Mouse (Mus musculus) forebrain, embryonic 11.5 days (tissue): Measurements from ENCODE around the gene 4930558C23Rik. TPM values are rescaled to one million over a fixed set of nuclear protein-coding genes. Genes with fewer than 3 reads are reported as not detected.
"Not testable (repeated sequence)": the region's sequence is repeated elsewhere in the genome, so short reads cannot be mapped to it uniquely, and the experiment has no call there.

Experiments used
- ATAC-seq: fragments of 200-750 bp; cut with Nextera tagmentation; replicated peaks from 2 replicates; pipeline ENCODE4 v1.8.0; 2017; ENCODE audit warnings: moderate TSS enrichment; ENCODE audit not compliant: low FRiP score
- DNase-seq: peaks from one replicate; pipeline ENCODE4 v3.0.0-alpha.2; 2017; ENCODE audit warnings: low spot score
- H3K27ac ChIP-seq: fragments of 300-500 bp; sonication (generic); 2 replicates; pipeline ENCODE4 v1.5.1; 2014; ENCODE audit warnings: low read depth, low read length
- H3K27me3 ChIP-seq: fragments of 300-500 bp; sonication (generic); 2 replicates; pipeline ENCODE4 v1.6.1; 2014; ENCODE audit warnings: mild to moderate bottlenecking, low read length, mixed read lengths; ENCODE audit not compliant: control insufficient read depth, insufficient read depth
- H3K36me3 ChIP-seq: fragments of 300-500 bp; sonication (generic); 2 replicates; pipeline ENCODE4 v1.6.1; 2014; ENCODE audit warnings: mild to moderate bottlenecking, low read length, moderate library complexity, mixed read lengths; ENCODE audit not compliant: control insufficient read depth, insufficient read depth
- H3K4me1 ChIP-seq: fragments of 300-500 bp; sonication (generic); replicated peaks from 2 replicates; pipeline ENCODE4 v1.6.1; 2014; ENCODE audit warnings: low read length, mixed read lengths; ENCODE audit not compliant: control insufficient read depth, insufficient read depth
- H3K4me2 ChIP-seq: fragments of 300-500 bp; sonication (generic); 2 replicates; pipeline ENCODE4 v1.6.1; 2014; ENCODE audit warnings: low read depth, mild to moderate bottlenecking, low read length, moderate library complexity, mixed read lengths; ENCODE audit not compliant: severe bottlenecking
- H3K4me3 ChIP-seq: fragments of 300-500 bp; sonication (generic); 2 replicates; pipeline ENCODE4 v1.5.1; 2014; ENCODE audit warnings: low read depth, low read length
- H3K9ac ChIP-seq: fragments of 300-500 bp; sonication (generic); 2 replicates; pipeline ENCODE4 v1.6.1; 2014; ENCODE audit warnings: low read length
- H3K9me3 ChIP-seq: fragments of 300-500 bp; sonication (generic); 2 replicates; pipeline ENCODE4 v1.6.1; 2016; ENCODE audit warnings: low read length, mixed read lengths; ENCODE audit not compliant: control insufficient read depth
- WGBS: fragments of 180-500 bp; shearing (Covaris S2); extraction: QIAGEN DNeasy Blood & Tissue Kit; methylation state at CpG from one replicate; pipeline ENCODE4 v1.1.7; 2014; 5-methylcytosine and 5-hydroxymethylcytosine counted together
- polyA plus RNA-seq: library from polyadenylated mRNA; unstranded; fragments of >200 nt; fragmentation: Nextera tagmentation; extraction: Ambion mirVana; gene quantifications from 2 replicates; pipeline ENCODE4 v1.2.1, GENCODE M21; 2014

The 4930558C23Rik gene
- polyA plus RNA-seq: not detected in 2 replicates

DNA sequence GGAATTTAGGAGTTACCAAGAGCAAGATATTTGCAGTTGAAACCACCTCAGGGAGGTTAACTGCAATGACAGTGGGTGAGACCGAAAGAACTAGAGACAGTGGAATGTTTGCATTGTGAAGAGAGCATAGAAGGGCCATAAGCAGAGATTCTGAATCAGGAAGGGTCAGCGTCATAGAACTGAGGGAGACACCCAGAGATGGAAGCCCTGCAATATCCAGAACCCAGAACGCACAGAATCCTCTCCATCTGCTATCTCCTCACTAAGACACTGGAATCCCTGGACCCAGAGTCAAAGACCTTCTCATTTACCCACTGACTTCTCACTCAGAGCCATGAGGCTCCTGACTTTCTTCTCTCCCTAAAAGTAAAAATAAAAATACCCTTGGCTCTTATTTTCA, at the start of gene 4930558C23Rik:
4930558C23Rik (minus strand) TSS at position 101 of the 400 bp plus-strand sequence.
- Histone ChIP-seq H3K27me3 (no peaks in the 10 kb centered on the region), H3K4me1 (no peaks in the 10 kb centered on the region), H3K9ac (no peak within 1 kb of the TSS), H3K27ac (no peak within 1 kb of the TSS), H3K4me3 (no peak within 1 kb of the TSS), H3K9me3 (no peaks in the 10 kb centered on the region), H3K36me3 (no peaks in the 10 kb centered on the region), H3K4me2 (no peak within 1 kb of the TSS)
- WGBS: 92% methylated on average over 3 of the region's 3 CpGs
- no peak for DNase-seq
- no peak for ATAC-seq

DNA sequence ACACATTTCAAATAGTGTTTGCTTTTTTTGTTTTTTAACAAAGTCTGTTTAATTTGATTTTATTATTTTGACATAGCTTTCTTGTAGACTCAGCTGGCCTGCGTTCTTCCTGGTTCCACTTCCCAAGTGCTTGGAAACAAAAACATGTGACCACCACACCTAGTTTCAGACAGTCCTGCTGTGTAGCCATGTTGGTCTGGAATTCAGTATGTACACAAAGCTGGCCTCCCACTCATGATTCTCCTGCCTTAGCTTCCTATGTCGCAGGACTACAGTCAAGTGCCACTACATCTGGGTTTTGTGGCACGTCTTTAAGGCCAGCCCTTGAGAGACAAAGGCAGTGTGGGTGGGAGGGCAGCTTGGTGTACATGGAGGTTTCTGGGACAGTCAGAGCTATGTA, 48.3 kb upstream of the 4930558C23Rik start:
- no peak overlapping the region for H3K9ac ChIP-seq
- H3K27ac ChIP-seq: no peak overlapping the region
- H3K4me3 ChIP-seq: no peak overlapping the region
- no peak overlapping the region for H3K4me2 ChIP-seq
- no peaks in the 10 kb centered on the region; the same call in 1 of the 2 replicates for H3K36me3 ChIP-seq
- no peak for DNase-seq
- H3K27me3 ChIP-seq: no peaks in the 10 kb centered on the region
- no peaks in the 10 kb centered on the region for H3K4me1 ChIP-seq
- no peaks in the 10 kb centered on the region for H3K9me3 ChIP-seq
- ATAC-seq: no peak
- WGBS: 90% methylated on average over 3 of the region's 3 CpGs

- peak; percentile 52 for DNase-seq
- no peaks in the 10 kb centered on the region; the same call in 1 of the 2 replicates for H3K36me3 ChIP-seq
- H3K4me2 ChIP-seq: no peak overlapping the region
- H3K27me3 ChIP-seq: no peaks in the 10 kb centered on the region
- H3K9ac ChIP-seq: no peak overlapping the region
- no peak overlapping the region for H3K4me3 ChIP-seq
- 70% methylated on average over 1 of the region's 1 CpGs for WGBS
- no peak for ATAC-seq
- H3K9me3 ChIP-seq: no peaks in the 10 kb centered on the region
- no peaks in the 10 kb centered on the region for H3K4me1 ChIP-seq
- H3K27ac ChIP-seq: no peak overlapping the region
Observed at GRCm38 (mm10) chr3:95450408-95450807, 47.8 kb upstream of the 4930558C23Rik start.

DNA sequence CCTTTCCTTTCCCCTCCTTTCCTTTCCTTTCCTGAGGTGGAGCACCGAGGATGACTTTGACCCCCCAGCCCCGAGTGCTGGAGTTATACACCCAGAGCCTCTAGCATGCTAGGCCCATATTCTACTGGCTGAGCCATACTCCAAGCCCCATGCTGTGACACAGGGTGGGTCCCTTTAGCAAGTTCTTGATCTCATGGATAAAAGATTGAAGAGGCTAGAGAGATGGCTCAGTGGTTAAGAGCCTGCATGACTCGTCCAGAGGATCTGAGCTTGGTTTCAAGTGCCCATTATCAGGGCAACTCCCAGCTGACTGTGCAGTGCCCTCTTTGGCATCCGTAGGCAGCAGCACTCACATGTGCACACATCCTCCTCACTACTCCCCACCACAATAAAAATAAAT, 42.7 kb upstream of the 4930558C23Rik start:
- H3K36me3 ChIP-seq: no peaks in the 10 kb centered on the region
- ATAC-seq: no peak
- DNase-seq: no peak
- no peak overlapping the region for H3K9ac ChIP-seq
- H3K9me3 ChIP-seq: no peaks in the 10 kb centered on the region
- no peak overlapping the region for H3K4me2 ChIP-seq
- 90% methylated on average over 4 of the region's 4 CpGs for WGBS
- no peaks in the 10 kb centered on the region for H3K27me3 ChIP-seq
- no peaks in the 10 kb centered on the region for H3K4me1 ChIP-seq
- no peak overlapping the region for H3K4me3 ChIP-seq
- H3K27ac ChIP-seq: no peak overlapping the region

- WGBS: 94% methylated on average over 5 of the region's 5 CpGs
- H3K4me3 ChIP-seq: no peak overlapping the region
- H3K27ac ChIP-seq: no peak overlapping the region
- H3K27me3 ChIP-seq: no peaks in the 10 kb centered on the region
- no peaks in the 10 kb centered on the region; the same call in 1 of the 2 replicates for H3K36me3 ChIP-seq
- ATAC-seq (no peak), DNase-seq (no peak)
- no peaks in the 10 kb centered on the region for H3K9me3 ChIP-seq
- no peaks in the 10 kb centered on the region for H3K4me1 ChIP-seq
- H3K4me2 ChIP-seq: no peak overlapping the region
- no peak overlapping the region for H3K9ac ChIP-seq
Observed at GRCm38 (mm10) chr3:95442406-95443117, 39.9 kb upstream of the 4930558C23Rik start.

DNA sequence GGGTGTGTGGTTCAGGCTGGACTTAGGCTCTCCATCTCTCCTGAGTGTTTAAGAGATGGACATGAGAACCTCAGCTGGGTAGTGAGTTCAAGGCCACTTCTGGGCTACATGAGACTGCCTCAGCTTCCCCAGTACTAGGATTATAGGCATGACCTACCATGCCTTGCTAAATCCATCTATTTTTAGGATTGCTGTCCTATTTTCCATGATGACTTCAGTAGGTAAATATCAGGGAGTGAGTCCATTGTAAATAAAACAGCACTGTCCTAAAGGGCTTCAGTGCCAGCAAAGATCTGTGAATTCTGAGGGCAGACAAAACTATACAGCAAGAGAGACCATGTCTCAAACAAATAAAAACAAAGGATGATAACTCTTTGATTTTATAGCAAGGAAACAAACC, 37.0 kb upstream of the 4930558C23Rik start:
- no peak overlapping the region for H3K9ac ChIP-seq
- no peaks in the 10 kb centered on the region for H3K9me3 ChIP-seq
- H3K36me3 ChIP-seq: no peaks in the 10 kb centered on the region; the same call in 1 of the 2 replicates
- H3K27me3 ChIP-seq: no peaks in the 10 kb centered on the region
- no peaks in the 10 kb centered on the region for H3K4me1 ChIP-seq
- no peak for DNase-seq
- no peak overlapping the region for H3K27ac ChIP-seq
- no peak overlapping the region for H3K4me2 ChIP-seq
- H3K4me3 ChIP-seq: no peak overlapping the region
- ATAC-seq: no peak

DNA sequence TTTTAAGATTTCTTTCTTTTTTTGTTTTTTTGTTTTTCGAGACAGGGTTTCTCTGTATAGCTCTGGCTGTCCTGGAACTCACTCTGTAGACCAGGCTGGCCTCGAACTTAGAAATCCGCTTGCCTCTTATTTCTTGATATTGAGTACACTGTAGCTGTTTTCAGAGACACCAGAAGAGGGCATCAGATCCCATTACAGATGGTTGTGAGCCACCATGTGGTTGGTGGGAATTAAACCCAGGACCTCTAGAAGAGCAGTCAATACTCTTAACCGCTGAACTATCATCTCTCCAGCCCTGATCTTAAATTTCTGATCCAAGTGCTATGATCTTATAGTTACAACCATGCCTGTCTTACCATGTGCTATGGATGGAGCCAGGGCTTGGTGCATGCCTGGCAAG, 36.0 kb upstream of the 4930558C23Rik start:
- not testable (repeated sequence) for H3K27ac ChIP-seq, H3K9me3 ChIP-seq, H3K4me1 ChIP-seq, H3K27me3 ChIP-seq, H3K4me3 ChIP-seq, ATAC-seq, DNase-seq, H3K36me3 ChIP-seq, H3K9ac ChIP-seq, H3K4me2 ChIP-seq
- 96% methylated on average over 4 of the region's 4 CpGs for WGBS

GRCm38 (mm10) chr3:95435561-95435960, 32.9 kb upstream of the 4930558C23Rik start:
- DNase-seq (no peak), ATAC-seq (no peak)
- no peaks in the 10 kb centered on the region for H3K9me3 ChIP-seq
- H3K4me2 ChIP-seq: no peak overlapping the region
- WGBS: 68% methylated on average over 1 of the region's 1 CpGs
- no peaks in the 10 kb centered on the region; the same call in 1 of the 2 replicates for H3K36me3 ChIP-seq
- no peaks in the 10 kb centered on the region for H3K4me1 ChIP-seq
- no peak overlapping the region for H3K9ac ChIP-seq
- no peaks in the 10 kb centered on the region for H3K27me3 ChIP-seq
- H3K27ac ChIP-seq: no peak overlapping the region
- no peak overlapping the region for H3K4me3 ChIP-seq

DNA sequence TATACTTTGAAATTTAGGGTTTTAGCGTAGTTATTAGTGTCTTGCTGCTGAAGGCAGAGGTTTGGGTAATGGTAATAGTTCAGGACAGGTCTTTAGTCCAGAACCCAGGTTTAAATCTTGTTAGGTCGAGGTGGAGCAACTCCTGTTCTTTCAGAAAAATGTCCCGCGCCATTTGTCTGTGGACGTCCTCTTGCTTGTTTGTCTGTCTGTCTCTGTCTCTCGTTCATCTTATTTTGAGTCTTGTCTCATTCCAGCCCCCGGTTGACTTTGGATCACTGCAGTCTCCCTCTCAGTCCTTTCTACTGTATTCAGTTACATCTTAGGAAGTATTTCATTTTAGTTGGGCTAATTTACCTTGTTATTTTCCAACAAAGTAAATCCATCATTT, 32.3 kb upstream of the 4930558C23Rik start:
- 3% methylated on average over 7 of the region's 7 CpGs for WGBS

More for the DNA sequence above, 32.3 kb upstream of the 4930558C23Rik start:
- no peak for ATAC-seq
- H3K4me3 ChIP-seq: peak overlapping the region; percentile 80
- no peaks in the 10 kb centered on the region for H3K9me3 ChIP-seq
- no peaks in the 10 kb centered on the region for H3K27me3 ChIP-seq
- no peak overlapping the region for H3K27ac ChIP-seq
- H3K9ac ChIP-seq: peak overlapping the region; percentile 80
- no peaks in the 10 kb centered on the region; the same call in 1 of the 2 replicates for H3K36me3 ChIP-seq
- H3K4me2 ChIP-seq: peak overlapping the region; percentile 75
- no peaks in the 10 kb centered on the region for H3K4me1 ChIP-seq
- no peak for DNase-seq
